Mouse (Mus musculus) mouse embryonic stem cell (cell line): ENCODE data around the gene Sowaha.

Experiments used
- in situ Hi-C, 2 experiments: fragments of 300-500 bp; cut with MboI; formaldehyde crosslinking; loops; 1 replicate in 1 of 2; 3 replicates in 1 of 2; pipeline ENCODE4 v1.14.3; 2019 to 2020; ENCODE audit warnings: low sequenced_read_pairs in 2 of 2, low pct_unique_long_range_greater_than_20kb in 1 of 2, mixed read lengths in 1 of 2; ENCODE audit not compliant: unreplicated experiment in 1 of 2

Gene Sowaha

GRCm38 (mm10) chr11:53508152-53508551, 28.1 kb upstream of the Sowaha start:
- in situ Hi-C loops = no loop called here

GRCm38 (mm10) chr11:53507098-53507805, 27.2 kb upstream of the Sowaha start:
- in situ Hi-C loops = no loop called here

GRCm38 (mm10) chr11:53505026-53505663, 25.1 kb upstream of the Sowaha start:
- in situ Hi-C loops = no loop called here

GRCm38 (mm10) chr11:53504376-53504775, 24.3 kb upstream of the Sowaha start:
- in situ Hi-C loops = no loop called here

GRCm38 (mm10) chr11:53503738-53504137, 23.7 kb upstream of the Sowaha start:
- in situ Hi-C loops = no loop called here

GRCm38 (mm10) chr11:53502039-53502765, 22.1 kb upstream of the Sowaha start:
- in situ Hi-C loops = no loop called here

- in situ Hi-C loops = no loop called here
These were observed 20.5 kb upstream of the Sowaha start for GRCm38 (mm10) chr11:53500569-53500968.

GRCm38 (mm10) chr11:53496946-53497345, 16.9 kb upstream of the Sowaha start:
- in situ Hi-C loops = no loop called here

- in situ Hi-C loops = no loop called here
These were observed 15.3 kb upstream of the Sowaha start for GRCm38 (mm10) chr11:53495417-53495816.

- in situ Hi-C loops = no loop called here
These were observed 13.3 kb upstream of the Sowaha start for GRCm38 (mm10) chr11:53493243-53493955.

- in situ Hi-C loops = no loop called here
These were observed 11.9 kb upstream of the Sowaha start for GRCm38 (mm10) chr11:53491954-53492401.

- in situ Hi-C loops = no loop called here
These were observed 9.3 kb upstream of the Sowaha start for GRCm38 (mm10) chr11:53489421-53489820.

GRCm38 (mm10) chr11:53489007-53489406, 8.9 kb upstream of the Sowaha start:
- in situ Hi-C loops = no loop called here

GRCm38 (mm10) chr11:53486822-53487594, 6.9 kb upstream of the Sowaha start:
- in situ Hi-C loops = no loop called here

GRCm38 (mm10) chr11:53486351-53486750, 6.3 kb upstream of the Sowaha start:
- in situ Hi-C loops = no loop called here

- in situ Hi-C loops = no loop called here
These were observed 5.6 kb upstream of the Sowaha start for GRCm38 (mm10) chr11:53485719-53486118.

GRCm38 (mm10) chr11:53483159-53483891, 3.3 kb upstream of the Sowaha start:
- in situ Hi-C loops = no loop called here
